Mouse (Mus musculus) mature B cell (primary cell): ENCODE data around the gene Apoc1.
"Not testable (repeated sequence)": the region's sequence is repeated elsewhere in the genome, so short reads cannot be mapped to it uniquely, and the experiment has no call there.

Experiments
- in situ Hi-C: fragments of 300-500 bp; cut with MboI; formaldehyde crosslinking; loops from 2 replicates; pipeline ENCODE4 v1.14.3; 2019

The Apoc1 gene

GRCm38 (mm10) chr7:19710650-19711049 lies 18.2 kb upstream of the Apoc1 start:
- in situ Hi-C loops = loop anchor here (5.0 to 10.0 kb wide), 2 partner anchors 43 to 106 kb away; partner anchors contain the start of genes Clasrp and Clptm1

- in situ Hi-C loops = no loop called here
Observed at GRCm38 (mm10) chr7:19705271-19705670, 12.8 kb upstream of the Apoc1 start.

GRCm38 (mm10) chr7:19704475-19704874 lies 12.0 kb upstream of the Apoc1 start:
- in situ Hi-C loops = no loop called here

- in situ Hi-C loops = no loop called here
Observed at GRCm38 (mm10) chr7:19702859-19703555, 10.5 kb upstream of the Apoc1 start.

GRCm38 (mm10) chr7:19701069-19701761 lies 8.8 kb upstream of the Apoc1 start:
- in situ Hi-C loops = no loop called here

- in situ Hi-C loops = no loop called here
Observed at GRCm38 (mm10) chr7:19700299-19701068, 8.0 kb upstream of the Apoc1 start.

GRCm38 (mm10) chr7:19699827-19700148 lies 7.3 kb upstream of the Apoc1 start:
- in situ Hi-C loops = no loop called here

- in situ Hi-C loops = no loop called here
Observed at GRCm38 (mm10) chr7:19698907-19699826, 6.7 kb upstream of the Apoc1 start, which contains the start of gene Apoe. Gene Apoe (minus strand): TSS chr7:19699188.

GRCm38 (mm10) chr7:19697949-19698906 lies 5.8 kb upstream of the Apoc1 start:
- in situ Hi-C loops = no loop called here

GRCm38 (mm10) chr7:19696336-19696873 lies 3.9 kb upstream of the Apoc1 start:
- in situ Hi-C loops = no loop called here

- in situ Hi-C loops = no loop called here
Observed at GRCm38 (mm10) chr7:19695881-19696280, 3.4 kb upstream of the Apoc1 start.

- in situ Hi-C loops = no loop called here
Observed at GRCm38 (mm10) chr7:19695213-19695594, 2.7 kb upstream of the Apoc1 start.

GRCm38 (mm10) chr7:19694336-19695212 lies 2.1 kb upstream of the Apoc1 start:
- in situ Hi-C loops = no loop called here

- in situ Hi-C loops = no loop called here
Observed at GRCm38 (mm10) chr7:19693421-19693820, 961 bp upstream of the Apoc1 start.

- in situ Hi-C loops = no loop called here
Observed at GRCm38 (mm10) chr7:19691434-19691833, 1.0 kb downstream of the Apoc1 start.

GRCm38 (mm10) chr7:19690845-19691244 lies 1.6 kb downstream of the Apoc1 start:
- in situ Hi-C loops = no loop called here

- in situ Hi-C loops = no loop called here
Observed at GRCm38 (mm10) chr7:19688611-19689010, 3.8 kb downstream of the Apoc1 start.

GRCm38 (mm10) chr7:19688101-19688500 lies 4.4 kb downstream of the Apoc1 start:
- in situ Hi-C loops = no loop called here

- in situ Hi-C loops = not testable (repeated sequence)
Observed at GRCm38 (mm10) chr7:19686927-19687583, 5.4 kb downstream of the Apoc1 start.
